Mouse (Mus musculus) gonadal fat pad, adult 2 months (tissue): ENCODE measurements at regions not wholly inside any gene's neighbourhood (a gene's known extent, or its start where the extent isn't known, plus 50 kb on each side); places are given as distances from the start of the nearest gene placed in this dataset.
A peak's percentile ranks its signal among the peaks of the same experiment; 100 is the strongest.

ENCODE experiments used
- DNase-seq: peaks from one replicate; pipeline ENCODE4 v3.0.0-alpha.2; 2012; ENCODE audit warnings: low read depth

DNA sequence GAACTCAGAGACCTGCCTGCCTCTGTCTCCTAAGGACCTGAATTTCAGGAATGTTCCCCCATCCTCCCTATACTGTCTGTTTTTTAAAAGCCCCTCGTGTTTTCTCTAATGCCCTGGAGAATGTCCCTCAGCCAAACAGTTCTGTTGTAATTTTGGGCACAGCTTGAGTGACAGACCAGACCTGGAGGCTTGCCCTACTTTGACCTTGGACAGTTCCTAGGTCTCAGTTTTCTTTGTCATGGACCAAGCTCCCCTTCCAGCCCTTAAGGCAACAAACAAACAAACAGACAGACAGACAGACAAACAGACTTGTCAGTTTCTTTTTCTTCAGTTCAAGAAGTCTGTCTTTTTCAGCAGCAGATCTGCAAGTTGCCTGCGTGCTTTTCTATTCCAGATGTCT lies 114.4 kb downstream of the Sox2 start:
- DNase-seq = no peak

GRCm38 (mm10) chr3:34765151-34765550 lies 114.9 kb downstream of the Sox2 start:
- no peak for DNase-seq

DNA sequence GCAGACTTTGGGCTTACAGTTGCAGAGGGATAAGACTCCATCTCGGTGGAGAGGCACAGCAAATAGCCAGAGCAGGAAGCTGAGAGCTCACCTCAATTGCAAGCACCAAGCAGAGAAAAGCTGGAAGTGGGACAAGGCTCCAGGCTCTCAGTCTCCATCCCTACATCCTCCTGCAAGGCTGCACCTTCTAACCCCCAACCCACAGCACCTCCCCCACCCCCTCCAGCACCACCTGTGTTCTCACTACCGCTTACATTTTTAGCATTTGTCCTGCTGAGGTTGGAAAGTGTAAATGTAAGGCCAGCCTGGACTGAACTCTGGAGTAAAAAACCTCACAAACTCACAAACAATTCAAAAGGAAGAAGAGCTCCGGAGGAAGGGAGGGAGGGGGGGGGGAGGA lies 119.6 kb downstream of the Sox2 start:
- no peak for DNase-seq

DNA sequence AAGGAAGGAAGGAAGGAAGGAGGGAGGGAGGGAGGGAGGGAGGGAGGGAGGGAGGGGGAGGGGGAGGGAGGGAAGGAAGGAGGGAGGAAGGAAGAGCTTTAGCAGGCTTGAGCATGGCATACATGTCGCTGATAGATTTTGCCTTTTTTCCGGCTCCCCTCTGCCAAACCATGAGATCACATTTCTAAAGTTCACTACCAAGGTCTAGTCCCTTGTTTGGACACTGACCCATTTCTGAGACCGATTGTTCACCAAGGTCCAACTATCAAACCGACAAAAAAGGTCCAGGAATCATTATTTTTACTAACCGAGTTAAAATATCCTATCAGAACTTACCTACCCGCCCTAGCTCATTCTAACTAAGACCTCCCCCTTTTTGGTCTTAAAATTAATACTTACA lies 120.1 kb downstream of the Sox2 start:
- no peak for DNase-seq

- no peak for DNase-seq
Measured at GRCm38 (mm10) chr3:34772035-34772434, 121.8 kb downstream of the Sox2 start.

DNA sequence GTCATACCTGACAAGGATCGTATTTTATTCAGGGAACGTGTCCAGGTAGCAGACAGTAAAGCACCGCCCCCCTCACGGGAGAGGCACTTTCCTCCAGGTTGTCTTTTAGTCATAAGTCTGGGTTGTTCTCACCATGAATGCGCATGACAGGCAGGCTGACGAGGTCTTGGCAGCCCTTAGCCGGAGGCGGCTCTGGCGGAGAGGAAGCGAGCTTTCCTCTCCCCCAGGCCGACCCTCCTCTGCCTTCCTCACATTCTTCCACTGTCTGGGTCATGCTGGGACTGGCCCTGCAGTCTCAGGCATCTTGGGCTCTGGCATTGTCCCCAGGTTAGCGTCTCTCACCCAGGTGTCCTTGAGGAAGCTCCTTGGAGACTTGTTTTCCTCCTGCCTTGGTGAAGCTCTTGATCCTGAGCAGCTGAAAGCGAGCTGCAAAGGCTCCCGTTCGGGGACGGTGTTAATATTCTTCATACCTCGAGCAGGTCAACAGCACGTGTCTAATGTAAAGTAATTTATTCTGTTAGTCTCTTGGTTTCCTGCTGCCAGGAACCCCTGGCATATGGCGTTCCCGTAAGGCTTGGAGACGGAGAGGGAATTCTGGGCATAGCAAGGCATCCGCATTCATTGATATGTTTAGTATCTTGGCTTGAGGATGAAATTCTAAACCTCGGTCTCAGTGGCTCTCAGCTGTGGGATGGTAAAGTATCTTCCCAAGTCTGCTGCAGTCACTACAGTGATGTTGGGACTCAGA lies 123.6 kb downstream of the Sox2 start:
- no peak for DNase-seq

DNA sequence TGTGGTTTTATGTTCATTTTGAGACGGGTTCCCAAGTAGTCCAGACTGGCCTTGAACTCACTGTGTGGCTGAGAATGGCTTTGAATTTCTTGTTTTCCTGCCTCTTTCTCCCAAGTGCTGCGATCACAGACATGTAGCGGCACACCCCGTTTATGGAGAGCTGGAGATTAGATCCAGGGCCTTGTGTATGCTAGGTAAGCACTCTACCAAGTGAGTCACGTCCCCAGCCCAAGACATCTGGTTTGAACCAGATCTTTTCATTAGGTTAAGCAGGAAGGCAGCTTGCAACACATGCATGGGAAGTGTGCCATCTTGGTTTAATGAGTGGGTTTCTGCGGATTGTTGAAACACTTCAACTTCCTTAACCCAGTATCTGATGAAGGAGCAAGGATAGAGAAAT lies 131.6 kb downstream of the Sox2 start:
- DNase-seq = no peak

- DNase-seq = no peak
Measured at GRCm38 (mm10) chr3:34783398-34783797, 133.2 kb downstream of the Sox2 start.

- no peak for DNase-seq
Measured at GRCm38 (mm10) chr3:34787211-34787610, 137.0 kb downstream of the Sox2 start.

DNA sequence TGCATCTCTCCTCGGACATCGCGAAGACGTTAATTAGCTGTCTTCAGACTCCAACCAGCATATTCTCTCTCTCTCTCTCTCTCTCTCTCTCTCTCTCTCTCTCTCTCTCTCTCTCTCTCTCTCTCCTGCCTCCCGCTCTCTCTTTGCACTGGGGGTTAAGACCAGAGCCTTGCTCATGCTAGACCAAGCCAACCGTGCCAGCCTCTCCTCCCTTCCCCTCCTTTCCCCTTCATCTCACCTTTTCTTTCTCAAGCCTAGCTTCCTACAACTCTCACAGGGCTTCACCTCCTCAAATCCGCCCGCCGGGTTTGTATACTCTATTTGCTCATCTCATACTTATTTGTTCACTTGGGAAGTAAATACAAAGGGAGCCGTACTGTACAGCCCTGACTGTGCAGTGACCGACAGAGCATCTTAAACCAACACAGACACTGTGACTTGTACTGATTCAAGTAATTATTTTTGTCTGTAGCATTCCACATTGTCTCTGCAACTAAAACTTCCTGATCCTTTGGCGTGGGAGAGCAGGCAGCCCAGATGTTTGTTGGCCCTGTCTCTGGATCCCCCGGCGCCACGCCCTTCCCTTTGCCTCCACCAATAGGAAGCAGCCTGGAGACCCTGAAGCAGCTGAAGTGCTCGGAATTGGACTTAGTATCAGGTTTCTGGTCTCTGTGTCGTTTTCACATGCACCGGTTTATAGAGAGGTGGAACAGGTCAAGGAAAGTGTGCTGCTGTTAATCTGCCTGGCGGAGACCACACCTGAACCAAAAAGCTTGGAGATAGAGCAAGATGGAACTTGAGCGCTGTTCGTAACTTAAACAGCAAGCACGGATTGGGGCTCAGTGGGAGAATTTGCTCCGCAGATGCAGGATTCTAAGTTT lies 145.1 kb downstream of the Sox2 start:
- DNase-seq = no peak

DNA sequence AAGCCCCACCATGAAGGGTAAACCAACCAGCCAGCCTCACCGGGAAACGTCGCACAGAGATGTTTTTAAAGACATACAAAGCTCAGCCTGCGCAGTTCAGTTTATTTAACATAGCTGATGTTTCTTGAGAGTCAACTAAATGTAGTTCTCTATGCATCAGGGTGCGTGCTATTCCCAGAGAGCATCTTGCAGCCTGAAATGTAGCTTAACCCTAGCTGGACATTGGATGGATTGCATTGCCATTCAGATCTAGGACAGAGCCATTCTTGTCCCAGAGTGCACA lies 145.7 kb downstream of the Sox2 start:
- no peak for DNase-seq

DNA sequence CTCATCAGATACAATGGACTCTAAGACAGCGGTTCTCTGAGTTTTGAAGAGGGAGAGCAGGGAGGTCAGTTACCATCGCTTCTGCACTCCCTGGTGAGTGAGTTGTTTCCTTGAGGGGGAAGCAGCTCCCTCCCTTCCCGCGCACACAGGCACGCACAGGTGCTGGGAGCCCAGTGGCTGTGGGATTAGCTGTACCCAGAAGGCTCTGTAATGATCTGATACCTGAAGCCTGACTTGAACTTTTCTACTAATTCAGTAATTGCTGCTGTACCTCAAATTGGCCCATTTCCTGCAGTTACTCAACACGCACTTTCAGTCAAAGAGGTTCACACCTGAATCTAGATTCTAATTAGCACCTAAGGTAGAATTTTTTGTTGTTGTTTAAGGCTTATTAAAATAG lies 158.6 kb downstream of the Sox2 start:
- peak; percentile 22 for DNase-seq

DNA sequence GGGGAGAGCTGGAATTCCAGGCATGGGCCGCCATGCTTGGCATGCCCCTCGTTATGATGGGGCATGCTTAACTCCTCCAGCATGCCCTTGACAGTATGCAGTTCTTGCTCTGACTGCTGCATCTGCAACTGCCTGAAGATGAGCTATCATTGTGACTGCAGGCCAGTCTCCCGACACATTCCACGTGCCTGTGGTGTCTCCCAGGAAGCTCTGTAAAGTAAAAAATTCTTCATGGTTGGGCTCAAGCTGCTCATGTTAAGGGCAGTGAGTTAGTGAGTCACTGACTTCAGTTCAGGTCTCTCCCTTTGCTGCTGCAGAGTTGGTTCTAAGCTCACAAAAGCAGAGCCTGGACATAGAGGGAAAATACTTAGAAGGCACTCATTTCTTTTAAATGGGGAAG lies 161.5 kb downstream of the Sox2 start:
- DNase-seq = no peak

GRCm38 (mm10) chr3:34813046-34813625 lies 162.9 kb downstream of the Sox2 start:
- DNase-seq = no peak

- no peak for DNase-seq
Measured at GRCm38 (mm10) chr3:34825036-34825435, 174.8 kb downstream of the Sox2 start.

DNA sequence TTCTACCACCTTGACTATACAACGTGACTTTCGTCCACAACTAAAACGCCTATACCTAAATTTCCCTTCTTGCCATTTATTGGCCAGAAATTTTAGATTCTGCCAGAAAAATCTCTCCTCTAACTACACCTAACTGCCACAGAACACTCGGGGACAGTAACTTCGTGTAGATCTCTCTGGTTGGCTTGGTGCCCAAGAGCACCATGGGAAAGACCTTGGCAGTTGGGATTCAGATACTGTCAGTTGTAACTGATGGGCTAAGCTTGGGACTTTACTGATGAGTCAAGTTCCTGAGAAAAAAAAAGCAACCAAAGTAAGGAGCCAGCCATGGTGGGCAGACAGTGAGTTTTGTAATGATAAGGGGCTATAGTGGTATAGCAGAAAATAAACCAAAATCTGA lies 176.2 kb downstream of the Sox2 start:
- DNase-seq = no peak

GRCm38 (mm10) chr3:34828453-34829206 lies 178.4 kb downstream of the Sox2 start:
- no peak for DNase-seq

- DNase-seq = no peak
Measured at GRCm38 (mm10) chr3:34836741-34837267, 186.6 kb downstream of the Sox2 start.

DNA sequence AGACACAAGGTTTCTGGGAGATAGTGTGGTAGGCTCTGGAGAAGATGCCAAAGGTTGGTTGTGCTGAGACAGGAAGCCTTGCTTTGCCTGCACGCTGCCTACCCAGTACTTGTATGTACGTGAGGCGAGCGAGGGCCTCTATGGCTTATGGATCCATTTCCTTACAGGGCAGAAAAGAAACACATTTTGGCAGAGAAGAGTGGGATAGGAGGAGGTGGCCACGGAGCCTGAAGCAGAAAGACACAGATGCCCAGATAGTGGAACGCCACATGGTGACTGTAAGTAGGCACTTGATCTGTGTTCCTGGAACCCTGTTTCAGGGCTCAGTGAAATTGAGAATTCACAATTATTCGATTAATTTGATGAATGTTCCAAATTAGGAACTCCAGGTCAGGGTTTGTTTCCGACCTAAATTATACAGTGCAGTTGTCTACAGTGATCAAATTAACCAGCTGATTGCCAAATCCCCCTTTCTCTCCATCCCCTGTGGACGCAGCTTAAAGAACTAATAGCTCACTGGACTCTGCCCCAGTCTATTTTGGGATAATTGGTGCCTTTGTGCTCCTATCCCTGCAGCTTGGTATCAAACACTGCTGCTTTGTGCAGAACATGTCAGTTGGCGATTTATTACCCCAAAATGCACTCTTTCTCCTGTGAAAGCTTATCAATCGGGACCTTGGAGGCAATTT lies 187.6 kb downstream of the Sox2 start:
- DNase-seq = no peak

- no peak for DNase-seq
Measured at GRCm38 (mm10) chr3:34860877-34861649, 210.9 kb downstream of the Sox2 start.
